Mouse (Mus musculus): ENCODE data around the gene Kdm5b. TPM values are rescaled to one million over a fixed set of nuclear protein-coding genes. Genes with fewer than 3 reads are reported as not detected.

The Kdm5b gene
- polyA plus RNA-seq, 1 experiment from 2014 or later = 50.0 TPM

- Histone ChIP-seq H3K4me3 (no peak overlapping the region), H3K9me3 (no peaks in the 10 kb centered on the region), H3K4me1 (peaks cover 2% of the 10 kb centered on the region), H3K36me3 (no peaks in the 10 kb centered on the region), H3K27me3 (no peaks in the 10 kb centered on the region), H3K9ac (no peak overlapping the region), H3K4me2 (no peak overlapping the region), H3K27ac (no peak overlapping the region)
- 32% methylated on average over 1 of the region's 1 CpGs for WGBS
- ATAC-seq (ENCODE audit: borderline replicate concordance, extremely low read depth, low FRiP score, low TSS enrichment) = no peak
Observed at GRCm38 (mm10) chr1:134567511-134567910, 7.5 kb downstream of the Kdm5b start.

- no peak for ATAC-seq (ENCODE audit: borderline replicate concordance, extremely low read depth, low FRiP score, low TSS enrichment)
- no peak overlapping the region for H3K9ac ChIP-seq
- H3K4me2 ChIP-seq = no peak overlapping the region
- no peaks in the 10 kb centered on the region for H3K27me3 ChIP-seq
- H3K4me3 ChIP-seq = no peak overlapping the region
- H3K36me3 ChIP-seq = no peaks in the 10 kb centered on the region
- 92% methylated on average over 9 of the region's 9 CpGs for WGBS
- H3K9me3 ChIP-seq = no peaks in the 10 kb centered on the region
- 0 out of 2 replicates have a peak, but pooled peaks cover 3% of the 10 kb centered on the region for H3K4me1 ChIP-seq
- H3K27ac ChIP-seq = no peak overlapping the region
Observed at GRCm38 (mm10) chr1:134570171-134570570, 10.2 kb downstream of the Kdm5b start.

- ATAC-seq (ENCODE audit: borderline replicate concordance, extremely low read depth, low FRiP score, low TSS enrichment) = no peak
- WGBS = 66% methylated on average over 3 of the region's 3 CpGs
Observed at GRCm38 (mm10) chr1:134570631-134571030, 10.7 kb downstream of the Kdm5b start.

GRCm38 (mm10) chr1:134573300-134573931 lies 13.4 kb downstream of the Kdm5b start:
- 46% methylated on average over 1 of the region's 1 CpGs for WGBS
- no peak overlapping the region for H3K9ac ChIP-seq
- no peak overlapping the region for H3K4me3 ChIP-seq
- no peaks in the 10 kb centered on the region for H3K27me3 ChIP-seq
- no peaks in the 10 kb centered on the region for H3K9me3 ChIP-seq
- no peak overlapping the region for H3K27ac ChIP-seq
- ATAC-seq (ENCODE audit: borderline replicate concordance, extremely low read depth, low FRiP score, low TSS enrichment) = no peak
- H3K4me1 ChIP-seq = 0 out of 2 replicates have a peak, but pooled peaks cover 3% of the 10 kb centered on the region
- no peak overlapping the region for H3K4me2 ChIP-seq
- H3K36me3 ChIP-seq = no peaks in the 10 kb centered on the region

More at GRCm38 (mm10) chr1:134570631-134571030, 10.7 kb downstream of the Kdm5b start:
- Histone ChIP-seq H3K27me3 (no peaks in the 10 kb centered on the region), H3K27ac (no peak overlapping the region), H3K4me2 (no peak overlapping the region), H3K4me1 (0 out of 2 replicates have a peak, but pooled peaks cover 3% of the 10 kb centered on the region), H3K9me3 (no peaks in the 10 kb centered on the region), H3K4me3 (no peak overlapping the region), H3K9ac (no peak overlapping the region), H3K36me3 (no peaks in the 10 kb centered on the region)

GRCm38 (mm10) chr1:134573932-134574315 lies 14.0 kb downstream of the Kdm5b start:
- Histone ChIP-seq H3K27me3 (no peaks in the 10 kb centered on the region), H3K9me3 (no peaks in the 10 kb centered on the region), H3K27ac (no peak overlapping the region), H3K9ac (no peak overlapping the region), H3K4me2 (no peak overlapping the region), H3K4me1 (0 out of 2 replicates have a peak, but pooled peaks cover 3% of the 10 kb centered on the region), H3K4me3 (no peak overlapping the region), H3K36me3 (no peaks in the 10 kb centered on the region)
- no peak for ATAC-seq (ENCODE audit: borderline replicate concordance, extremely low read depth, low FRiP score, low TSS enrichment)
- 70% methylated on average over 5 of the region's 5 CpGs for WGBS

- Histone ChIP-seq H3K9me3 (no peaks in the 10 kb centered on the region), H3K27ac (no peak overlapping the region)
- WGBS = 78% methylated on average over 6 of the region's 6 CpGs
Observed at GRCm38 (mm10) chr1:134577384-134578120, 17.6 kb downstream of the Kdm5b start.

GRCm38 (mm10) chr1:134580796-134581195 lies 20.8 kb downstream of the Kdm5b start:
- ATAC-seq (ENCODE audit: borderline replicate concordance, extremely low read depth, low FRiP score, low TSS enrichment) = no peak
- Histone ChIP-seq H3K36me3 (peaks cover 9% of the 10 kb centered on the region; the same call in 1 of the 2 replicates), H3K4me3 (no peak overlapping the region), H3K27ac (no peak overlapping the region), H3K27me3 (no peaks in the 10 kb centered on the region), H3K4me1 (peaks cover 5% of the 10 kb centered on the region), H3K4me2 (no peak overlapping the region), H3K9ac (no peak overlapping the region), H3K9me3 (no peaks in the 10 kb centered on the region)
- WGBS = 84% methylated on average over 2 of the region's 2 CpGs

More at GRCm38 (mm10) chr1:134577384-134578120, 17.6 kb downstream of the Kdm5b start:
- Histone ChIP-seq H3K4me3 (no peak overlapping the region), H3K27me3 (no peaks in the 10 kb centered on the region), H3K36me3 (no peaks in the 10 kb centered on the region), H3K4me1 (0 out of 2 replicates have a peak, but pooled peaks cover 3% of the 10 kb centered on the region), H3K4me2 (no peak overlapping the region), H3K9ac (no peak overlapping the region)
- ATAC-seq (ENCODE audit: borderline replicate concordance, extremely low read depth, low FRiP score, low TSS enrichment) = no peak

GRCm38 (mm10) chr1:134583560-134583959 lies 23.6 kb downstream of the Kdm5b start:
- Histone ChIP-seq H3K36me3 (peaks cover 18% of the 10 kb centered on the region; the same call in 1 of the 2 replicates), H3K4me2 (no peak overlapping the region), H3K27me3 (no peaks in the 10 kb centered on the region), H3K9ac (no peak overlapping the region), H3K9me3 (no peaks in the 10 kb centered on the region), H3K4me3 (no peak overlapping the region), H3K27ac (no peak overlapping the region), H3K4me1 (peaks cover 5% of the 10 kb centered on the region)
- ATAC-seq (ENCODE audit: borderline replicate concordance, extremely low read depth, low FRiP score, low TSS enrichment) = no peak
- 61% methylated on average over 3 of the region's 3 CpGs for WGBS

GRCm38 (mm10) chr1:134589676-134590075 lies 29.7 kb downstream of the Kdm5b start:
- H3K4me3 ChIP-seq = no peak overlapping the region
- no peak for ATAC-seq (ENCODE audit: borderline replicate concordance, extremely low read depth, low FRiP score, low TSS enrichment)
- peaks cover 37% of the 10 kb centered on the region for H3K36me3 ChIP-seq
- H3K4me2 ChIP-seq = no peak overlapping the region
- no peaks in the 10 kb centered on the region for H3K27me3 ChIP-seq
- no peaks in the 10 kb centered on the region for H3K4me1 ChIP-seq
- no peak overlapping the region for H3K27ac ChIP-seq
- no peak overlapping the region for H3K9ac ChIP-seq
- no peaks in the 10 kb centered on the region for H3K9me3 ChIP-seq

GRCm38 (mm10) chr1:134591773-134592172 lies 31.8 kb downstream of the Kdm5b start:
- no peaks in the 10 kb centered on the region for H3K27me3 ChIP-seq
- H3K36me3 ChIP-seq = peaks cover 37% of the 10 kb centered on the region
- no peak for ATAC-seq (ENCODE audit: borderline replicate concordance, extremely low read depth, low FRiP score, low TSS enrichment)
- H3K4me1 ChIP-seq = no peaks in the 10 kb centered on the region
- 86% methylated on average over 2 of the region's 2 CpGs for WGBS
- H3K4me2 ChIP-seq = no peak overlapping the region
- no peak overlapping the region for H3K27ac ChIP-seq
- H3K9me3 ChIP-seq = no peaks in the 10 kb centered on the region
- no peak overlapping the region for H3K9ac ChIP-seq
- no peak overlapping the region for H3K4me3 ChIP-seq

- Histone ChIP-seq H3K4me3 (no peak overlapping the region), H3K9me3 (no peaks in the 10 kb centered on the region), H3K4me1 (no peaks in the 10 kb centered on the region), H3K27me3 (no peaks in the 10 kb centered on the region), H3K27ac (no peak overlapping the region), H3K4me2 (no peak overlapping the region), H3K9ac (no peak overlapping the region), H3K36me3 (peaks cover 77% of the 10 kb centered on the region)
- WGBS = 81% methylated on average over 9 of the region's 9 CpGs
- ATAC-seq (ENCODE audit: borderline replicate concordance, extremely low read depth, low FRiP score, low TSS enrichment) = no peak
Observed at GRCm38 (mm10) chr1:134597339-134598054, 37.5 kb downstream of the Kdm5b start.

- no peak for ATAC-seq (ENCODE audit: borderline replicate concordance, extremely low read depth, low FRiP score, low TSS enrichment)
Observed at GRCm38 (mm10) chr1:134604086-134604485, 44.1 kb downstream of the Kdm5b start.

More at GRCm38 (mm10) chr1:134604086-134604485, 44.1 kb downstream of the Kdm5b start:
- peaks cover 81% of the 10 kb centered on the region for H3K36me3 ChIP-seq
- H3K4me3 ChIP-seq = no peak overlapping the region
- no peaks in the 10 kb centered on the region for H3K4me1 ChIP-seq
- H3K27me3 ChIP-seq = no peaks in the 10 kb centered on the region
- no peak overlapping the region for H3K27ac ChIP-seq
- H3K9ac ChIP-seq = no peak overlapping the region
- WGBS = 86% methylated on average over 2 of the region's 2 CpGs
- H3K4me2 ChIP-seq = no peak overlapping the region
- H3K9me3 ChIP-seq = no peaks in the 10 kb centered on the region

Measured in lung, embryonic 15.5 days (tissue).